Mouse (Mus musculus) neural tube, embryonic 12.5 days (tissue): ENCODE results near the gene Ugt1a6a. TPM values are rescaled to one million over a fixed set of nuclear protein-coding genes. Genes with fewer than 3 reads are reported as not detected.

Experiments used
- ATAC-seq: fragments of 200-750 bp; cut with Nextera tagmentation; 2 replicates; pipeline ENCODE4 v1.8.0; 2017; ENCODE audit warnings: low read depth, mild to moderate bottlenecking, moderate TSS enrichment, moderate library complexity; ENCODE audit not compliant: low FRiP score
- H3K27ac ChIP-seq: fragments of 300-500 bp; sonication (generic); 2 replicates; pipeline ENCODE4 v1.5.1; 2016
- H3K27me3 ChIP-seq: fragments of 300-500 bp; sonication (generic); replicated peaks from 2 replicates; pipeline ENCODE4 v1.6.1; 2016; ENCODE audit warnings: mild to moderate bottlenecking
- H3K36me3 ChIP-seq: fragments of 300-500 bp; sonication (generic); 2 replicates; pipeline ENCODE4 v1.6.1; 2016; ENCODE audit warnings: mild to moderate bottlenecking
- H3K4me1 ChIP-seq: fragments of 300-500 bp; sonication (generic); 2 replicates; pipeline ENCODE4 v1.6.1; 2016
- H3K4me2 ChIP-seq: fragments of 300-500 bp; sonication (generic); replicated peaks from 2 replicates; pipeline ENCODE4 v1.6.1; 2016; ENCODE audit warnings: mild to moderate bottlenecking
- H3K4me3 ChIP-seq: fragments of 300-500 bp; sonication (generic); 2 replicates; pipeline ENCODE4 v1.5.1; 2016
- H3K9ac ChIP-seq: fragments of 300-500 bp; sonication (generic); 2 replicates; pipeline ENCODE4 v1.6.1; 2016; ENCODE audit warnings: mild to moderate bottlenecking
- H3K9me3 ChIP-seq: fragments of 300-500 bp; sonication (generic); 2 replicates; pipeline ENCODE4 v1.6.1; 2016; ENCODE audit warnings: mild to moderate bottlenecking
- WGBS: fragments of 180-500 bp; shearing (Covaris S2); methylation state at CpG from one replicate; pipeline ENCODE4 v1.1.7; 2016; 5-methylcytosine and 5-hydroxymethylcytosine counted together
- polyA plus RNA-seq: library from polyadenylated mRNA; unstranded; fragments of >200 nt; fragmentation: Nextera tagmentation; extraction: Ambion mirVana; gene quantifications from 2 replicates; pipeline ENCODE4 v1.2.1, GENCODE M21; 2016

The Ugt1a6a gene
- polyA plus RNA-seq, 1 experiment from 2014 or later, result 0.65 TPM

DNA sequence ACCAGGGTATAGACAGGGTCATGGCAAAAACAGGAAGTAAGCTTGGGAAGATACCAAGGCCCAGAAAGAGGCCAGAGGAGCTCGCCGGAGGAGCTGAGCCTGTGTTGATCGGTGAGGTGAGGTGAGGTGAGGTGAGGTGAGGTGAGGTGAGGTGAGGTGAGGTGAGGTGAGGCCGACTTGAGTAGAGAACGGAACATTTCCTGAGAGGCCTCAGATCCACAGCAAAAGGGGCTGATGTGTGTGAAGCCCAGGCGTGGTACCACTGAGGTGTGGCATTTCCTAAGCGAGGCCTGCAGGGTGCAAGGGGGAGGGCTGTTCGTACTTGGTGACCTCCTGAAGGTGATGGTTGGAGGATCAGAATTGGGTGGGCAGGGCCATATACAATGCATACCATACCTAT, 118.5 kb downstream of the Ugt1a6a start:
- no peak overlapping the region for H3K27ac ChIP-seq
- H3K36me3 ChIP-seq, result no peaks in the 10 kb centered on the region
- H3K9me3 ChIP-seq, result peaks cover 97% of the 10 kb centered on the region
- no peak overlapping the region for H3K4me2 ChIP-seq
- H3K9ac ChIP-seq, result no peak overlapping the region
- no peaks in the 10 kb centered on the region for H3K4me1 ChIP-seq
- 78% methylated on average over 8 of the region's 8 CpGs for WGBS
- no peak for ATAC-seq
- no peaks in the 10 kb centered on the region for H3K27me3 ChIP-seq
- no peak overlapping the region for H3K4me3 ChIP-seq

DNA sequence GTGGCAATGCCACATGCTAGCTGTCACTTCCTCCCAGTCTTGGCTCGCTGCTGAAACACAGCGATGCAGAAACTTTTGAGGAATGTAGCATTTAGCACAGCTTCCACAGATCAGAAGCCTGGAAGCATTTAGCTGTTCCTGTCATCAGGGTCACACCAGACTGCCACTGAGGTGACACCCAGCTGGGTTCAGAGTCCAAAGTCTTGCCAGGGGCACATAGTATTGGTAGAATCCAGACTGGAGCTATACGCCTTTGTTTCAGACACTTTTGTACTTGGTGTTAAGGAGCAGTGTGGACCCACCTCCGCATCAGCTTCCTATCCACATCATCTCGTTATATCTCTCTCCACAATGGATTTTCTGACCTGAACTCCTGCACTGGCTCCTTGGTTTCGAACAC, 118.9 kb downstream of the Ugt1a6a start:
- Histone ChIP-seq H3K27me3 (no peaks in the 10 kb centered on the region), H3K36me3 (no peaks in the 10 kb centered on the region), H3K9ac (no peak overlapping the region), H3K9me3 (peaks cover 97% of the 10 kb centered on the region), H3K4me1 (no peaks in the 10 kb centered on the region), H3K4me3 (no peak overlapping the region), H3K4me2 (no peak overlapping the region), H3K27ac (no peak overlapping the region)
- ATAC-seq, result no peak
- WGBS, result 75% methylated on average over 6 of the region's 6 CpGs

DNA sequence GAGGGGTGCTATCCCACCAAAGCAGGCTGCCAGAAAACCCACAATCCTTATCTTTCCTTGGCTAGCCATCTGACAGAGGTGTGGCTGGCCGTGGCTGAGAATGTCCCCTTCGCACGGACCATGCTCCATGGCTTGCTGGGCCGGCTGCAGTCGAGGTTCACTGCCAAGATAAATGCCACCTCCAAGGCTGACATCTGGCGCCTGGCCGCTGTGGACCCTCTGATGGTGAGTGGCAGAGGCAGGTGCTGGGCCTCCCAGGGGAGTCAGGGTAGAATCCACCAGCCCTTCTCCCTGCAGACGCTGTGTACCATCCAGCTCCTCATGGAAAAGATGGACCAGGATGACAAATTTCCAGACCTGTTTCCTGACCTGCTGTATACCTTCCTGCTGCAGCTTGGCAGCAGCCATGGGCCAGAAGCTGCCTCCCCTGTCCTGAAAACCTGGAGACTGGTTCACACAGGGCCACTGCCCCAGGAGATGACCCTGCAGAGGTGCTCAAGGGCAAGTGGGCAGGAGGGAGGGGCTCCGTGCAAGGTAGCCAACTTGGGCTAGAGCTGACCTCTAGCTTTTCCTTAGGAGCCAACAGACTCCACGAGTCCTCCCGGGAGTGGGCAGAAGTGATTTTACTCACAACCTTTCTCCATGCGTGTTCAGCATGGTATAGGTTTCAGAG, 120.3 kb downstream of the Ugt1a6a start:
- Histone ChIP-seq H3K27me3 (no peaks in the 10 kb centered on the region), H3K9me3 (peaks cover 91% of the 10 kb centered on the region), H3K27ac (no peak overlapping the region), H3K4me1 (0 out of 2 replicates have a peak, but pooled peaks cover 4% of the 10 kb centered on the region), H3K4me3 (no peak overlapping the region), H3K4me2 (no peak overlapping the region), H3K36me3 (peaks cover 8% of the 10 kb centered on the region; the same call in 1 of the 2 replicates), H3K9ac (no peak overlapping the region)
- WGBS, result 85% methylated on average over 12 of the region's 12 CpGs
- no peak for ATAC-seq

DNA sequence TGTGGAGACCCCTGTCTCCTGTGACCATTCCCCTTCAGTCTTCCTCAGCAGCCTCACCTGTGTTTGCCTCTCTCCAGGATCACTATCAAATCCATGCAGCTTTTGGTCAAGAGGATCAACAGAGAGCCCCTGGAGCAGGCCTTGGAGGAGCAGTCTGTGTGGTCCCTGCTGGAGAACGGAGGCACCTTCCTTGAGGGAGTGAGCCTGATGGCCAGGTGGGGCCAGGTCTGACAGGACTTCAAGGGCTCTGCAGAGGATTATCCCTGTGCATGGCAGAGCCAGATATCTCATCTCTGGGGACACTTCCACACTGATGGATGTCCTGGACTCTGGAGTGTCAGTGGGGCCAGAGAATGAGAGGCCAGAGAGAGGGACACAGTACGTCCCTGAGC, 120.9 kb downstream of the Ugt1a6a start:
- no peak for ATAC-seq
- H3K4me3 ChIP-seq, result no peak overlapping the region
- no peaks in the 10 kb centered on the region for H3K27me3 ChIP-seq
- 53% methylated on average over 2 of the region's 2 CpGs for WGBS
- no peak overlapping the region for H3K9ac ChIP-seq
- peaks cover 14% of the 10 kb centered on the region for H3K36me3 ChIP-seq
- H3K9me3 ChIP-seq, result peaks cover 88% of the 10 kb centered on the region
- H3K4me1 ChIP-seq, result 0 out of 2 replicates have a peak, but pooled peaks cover 4% of the 10 kb centered on the region
- H3K27ac ChIP-seq, result no peak overlapping the region
- no peak overlapping the region for H3K4me2 ChIP-seq

- no peak overlapping the region for H3K4me2 ChIP-seq
- no peak overlapping the region for H3K4me3 ChIP-seq
- H3K9me3 ChIP-seq, result peaks cover 81% of the 10 kb centered on the region
- ATAC-seq, result no peak
- 0 out of 2 replicates have a peak, but pooled peaks cover 4% of the 10 kb centered on the region for H3K4me1 ChIP-seq
- H3K27ac ChIP-seq, result no peak overlapping the region
- peaks cover 20% of the 10 kb centered on the region for H3K36me3 ChIP-seq
- 80% methylated on average over 13 of the region's 13 CpGs for WGBS
- H3K27me3 ChIP-seq, result no peaks in the 10 kb centered on the region
- no peak overlapping the region for H3K9ac ChIP-seq
Observed at GRCm38 (mm10) chr1:88255989-88256754, 121.6 kb downstream of the Ugt1a6a start.

DNA sequence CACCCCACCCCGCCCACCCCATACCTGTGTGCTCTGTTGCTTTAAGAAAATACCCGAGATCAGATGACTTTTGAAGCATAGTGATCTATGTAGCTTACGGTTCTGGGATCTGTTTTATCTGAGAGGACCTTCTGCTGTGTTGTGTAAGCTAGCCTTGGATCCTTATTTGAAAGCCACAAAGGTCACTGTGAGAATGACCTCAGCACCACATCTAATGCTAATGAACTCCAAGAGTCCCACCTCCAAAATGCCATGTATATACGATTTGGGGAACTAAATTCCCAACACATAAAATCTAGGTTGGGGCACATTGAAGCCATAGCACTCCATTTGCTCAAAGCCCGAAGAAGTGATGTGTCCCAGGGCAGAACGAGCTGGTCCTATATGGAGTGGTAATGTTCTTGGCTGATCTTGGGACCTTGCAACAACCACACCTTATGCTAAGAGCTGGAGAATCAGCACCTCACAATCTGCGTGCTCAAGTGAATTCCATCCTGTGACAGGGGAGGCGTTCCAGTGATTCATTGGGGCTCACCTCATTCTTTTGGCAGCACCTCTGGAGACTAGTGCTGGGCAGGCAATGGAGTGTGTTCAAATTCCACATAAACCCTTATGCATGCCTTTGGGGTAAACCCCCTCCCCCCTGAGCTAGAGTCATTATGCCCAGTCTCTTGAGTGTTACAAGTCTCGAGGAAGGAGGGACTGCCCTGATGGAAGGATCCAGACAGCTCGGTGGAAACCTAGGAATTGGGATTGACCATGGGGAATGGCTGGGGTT, 122.5 kb downstream of the Ugt1a6a start:
- ATAC-seq, result no peak
- H3K27me3 ChIP-seq, result no peaks in the 10 kb centered on the region
- H3K9ac ChIP-seq, result no peak overlapping the region
- WGBS, result 80% methylated on average over 10 of the region's 10 CpGs
- peaks cover 29% of the 10 kb centered on the region for H3K36me3 ChIP-seq
- no peak overlapping the region for H3K4me2 ChIP-seq
- H3K4me3 ChIP-seq, result no peak overlapping the region
- H3K27ac ChIP-seq, result no peak overlapping the region
- 0 out of 2 replicates have a peak, but pooled peaks cover 4% of the 10 kb centered on the region for H3K4me1 ChIP-seq
- peaks cover 79% of the 10 kb centered on the region for H3K9me3 ChIP-seq

DNA sequence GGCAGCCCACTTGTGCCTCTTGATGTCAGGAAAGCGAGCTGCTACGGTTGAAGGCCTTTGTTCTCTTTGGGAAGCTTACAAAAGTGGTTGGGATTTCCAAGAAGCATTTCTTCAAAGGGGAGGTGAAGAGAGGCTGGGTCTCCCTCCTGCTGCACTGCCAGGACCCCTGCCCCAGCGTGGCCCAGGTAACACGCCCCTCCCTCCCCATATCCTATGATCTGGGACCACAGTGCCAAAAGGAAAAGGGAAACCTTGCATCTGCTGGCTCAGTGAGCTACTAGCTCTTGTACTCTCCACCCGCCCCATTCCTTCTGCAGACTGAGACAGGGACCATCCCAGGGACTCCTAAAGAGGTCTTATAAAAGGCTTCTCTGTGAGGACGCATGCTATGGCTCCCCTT, 123.1 kb downstream of the Ugt1a6a start:
- no peaks in the 10 kb centered on the region for H3K27me3 ChIP-seq
- no peak overlapping the region for H3K4me3 ChIP-seq
- H3K9ac ChIP-seq, result no peak overlapping the region
- H3K4me1 ChIP-seq, result 0 out of 2 replicates have a peak, but pooled peaks cover 4% of the 10 kb centered on the region
- peaks cover 35% of the 10 kb centered on the region for H3K36me3 ChIP-seq
- no peak overlapping the region for H3K27ac ChIP-seq
- WGBS, result 79% methylated on average over 6 of the region's 6 CpGs
- no peak for ATAC-seq
- no peak overlapping the region for H3K4me2 ChIP-seq
- peaks cover 73% of the 10 kb centered on the region for H3K9me3 ChIP-seq

- H3K27me3 ChIP-seq, result no peaks in the 10 kb centered on the region
- no peak overlapping the region for H3K4me2 ChIP-seq
- no peak overlapping the region for H3K9ac ChIP-seq
- ATAC-seq, result no peak
- H3K36me3 ChIP-seq, result peaks cover 41% of the 10 kb centered on the region
- 0 out of 2 replicates have a peak, but pooled peaks cover 4% of the 10 kb centered on the region for H3K4me1 ChIP-seq
- H3K4me3 ChIP-seq, result no peak overlapping the region
- 71% methylated on average over 6 of the region's 6 CpGs for WGBS
- H3K9me3 ChIP-seq, result peaks cover 67% of the 10 kb centered on the region
- no peak overlapping the region for H3K27ac ChIP-seq
Observed at GRCm38 (mm10) chr1:88258361-88258760, 123.8 kb downstream of the Ugt1a6a start.

DNA sequence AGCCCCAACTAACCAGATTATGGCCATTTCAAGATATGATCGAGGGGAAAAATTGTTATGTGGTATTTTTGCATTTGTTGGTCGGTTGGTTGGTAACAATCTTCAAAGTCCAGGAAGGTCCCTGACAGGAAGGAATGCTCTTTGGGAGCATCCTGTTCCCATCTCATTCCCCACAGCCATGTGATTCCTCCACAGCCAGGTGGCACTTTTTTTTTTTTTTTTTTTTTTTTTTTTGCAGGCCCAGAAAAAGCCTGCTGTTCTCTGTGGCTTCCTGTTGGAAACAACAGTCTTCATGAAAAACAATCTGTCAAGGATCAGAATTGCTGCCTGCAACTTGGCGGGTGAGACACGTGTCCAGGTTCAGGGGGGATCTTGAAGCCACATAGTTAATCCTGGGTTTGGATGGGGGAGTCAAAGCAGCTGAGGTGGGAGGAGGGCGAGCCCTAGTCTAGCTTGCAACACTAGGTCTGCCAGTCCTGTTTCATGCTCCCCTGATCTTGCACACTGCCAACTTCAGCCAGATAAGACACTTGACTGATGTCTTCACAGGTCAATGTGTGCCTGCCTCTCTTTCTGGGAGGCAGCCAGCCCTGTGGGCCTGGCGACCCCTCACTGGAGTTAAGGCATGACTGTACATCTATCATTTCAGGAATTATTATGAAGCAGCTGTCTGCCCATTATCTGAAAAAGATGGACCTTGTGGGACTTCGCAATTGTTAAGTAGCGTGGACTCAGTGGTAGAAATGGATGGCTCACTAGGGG, 124.5 kb downstream of the Ugt1a6a start:
- H3K9ac ChIP-seq, result no peak overlapping the region
- H3K27me3 ChIP-seq, result no peaks in the 10 kb centered on the region
- 78% methylated on average over 8 of the region's 8 CpGs for WGBS
- H3K4me2 ChIP-seq, result no peak overlapping the region
- no peak overlapping the region for H3K4me3 ChIP-seq
- peaks cover 48% of the 10 kb centered on the region for H3K36me3 ChIP-seq
- no peak overlapping the region for H3K27ac ChIP-seq
- peaks cover 65% of the 10 kb centered on the region for H3K9me3 ChIP-seq
- peak; percentile 2 for ATAC-seq
- H3K4me1 ChIP-seq, result 0 out of 2 replicates have a peak, but pooled peaks cover 4% of the 10 kb centered on the region

DNA sequence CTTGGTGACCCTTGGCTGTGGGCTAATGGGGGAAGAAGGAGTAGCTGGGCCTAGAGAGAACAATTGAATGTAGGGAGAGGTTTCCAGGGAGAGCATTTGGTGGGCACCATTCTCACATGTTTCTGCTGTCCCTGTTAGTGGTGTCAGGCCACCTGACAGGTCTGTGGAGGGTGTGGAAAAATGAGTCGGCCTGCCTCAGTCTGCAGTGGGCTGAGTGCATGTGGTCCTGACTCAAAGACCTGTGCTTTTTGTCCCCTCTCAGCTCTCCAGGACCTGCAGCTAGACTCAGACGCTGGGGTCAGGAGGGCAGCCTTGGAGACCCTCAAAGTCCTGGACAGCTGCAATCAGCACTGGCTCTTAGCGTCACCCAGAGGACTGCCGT, 125.0 kb downstream of the Ugt1a6a start:
- H3K27me3 ChIP-seq, result no peaks in the 10 kb centered on the region
- peaks cover 62% of the 10 kb centered on the region for H3K9me3 ChIP-seq
- H3K9ac ChIP-seq, result no peak overlapping the region
- H3K4me3 ChIP-seq, result no peak overlapping the region
- peak; percentile 5 for ATAC-seq
- H3K27ac ChIP-seq, result no peak overlapping the region
- H3K4me2 ChIP-seq, result no peak overlapping the region
- peaks cover 54% of the 10 kb centered on the region for H3K36me3 ChIP-seq
- WGBS, result 76% methylated on average over 4 of the region's 4 CpGs
- 0 out of 2 replicates have a peak, but pooled peaks cover 4% of the 10 kb centered on the region for H3K4me1 ChIP-seq

DNA sequence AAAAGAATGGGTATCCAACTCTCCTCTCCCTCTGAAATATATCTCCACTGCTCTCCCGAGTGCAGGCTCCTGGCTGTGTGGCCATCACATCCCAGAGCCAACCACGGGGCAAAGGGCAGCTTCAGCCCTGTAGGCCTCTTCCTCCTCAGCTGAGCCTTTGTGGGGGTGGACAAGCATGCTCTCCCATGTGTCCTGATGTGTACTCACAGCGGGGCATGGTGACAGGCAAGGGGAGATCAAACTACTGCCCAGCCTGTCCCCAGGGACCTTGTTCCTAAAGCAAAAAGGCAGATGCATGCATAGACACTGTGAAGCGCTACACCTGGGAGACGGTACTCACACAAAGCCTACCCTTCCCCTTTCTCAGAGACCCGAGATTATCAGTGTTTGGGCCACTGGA, 125.5 kb downstream of the Ugt1a6a start:
- peaks cover 62% of the 10 kb centered on the region for H3K9me3 ChIP-seq

More for the DNA sequence above, 125.5 kb downstream of the Ugt1a6a start:
- no peak overlapping the region for H3K4me2 ChIP-seq
- whole genome bisulfite sequencing, result 84% methylated on average over 6 of the region's 6 CpGs
- H3K27me3 ChIP-seq, result no peaks in the 10 kb centered on the region
- 0 out of 2 replicates have a peak, but pooled peaks cover 4% of the 10 kb centered on the region for H3K4me1 ChIP-seq
- no peak overlapping the region for H3K4me3 ChIP-seq
- H3K9ac ChIP-seq, result no peak overlapping the region
- 0 out of 2 replicates have a peak, but pooled peaks have one; percentile 1 for ATAC-seq
- peaks cover 59% of the 10 kb centered on the region for H3K36me3 ChIP-seq
- no peak overlapping the region for H3K27ac ChIP-seq
